Mouse (Mus musculus): Measurements from ENCODE around the gene Map3k13. TPM values are rescaled to one million over a fixed set of nuclear protein-coding genes. Genes with fewer than 3 reads are reported as not detected.
A peak's percentile ranks its signal among the peaks of the same experiment; 100 is the strongest.

The Map3k13 gene
- polyA plus RNA-seq (2012; fragmentation: generic; extraction: Trizol): 0.12 TPM
- long read RNA-seq, experiment 1, partial matches to known transcripts: 0 of 5 reads
- long read RNA-seq, experiment 1, other reads (novel, unspliced or antisense): 5 of 5 reads
- long read RNA-seq, experiment 2: 0 reads

- H3K79me3 ChIP-seq (ENCODE audit: low read depth): no peaks in the 10 kb centered on the region
- no peaks in the 10 kb centered on the region for H3K27me3 ChIP-seq (ENCODE audit: control insufficient read depth, insufficient read depth, insufficient read length)
- peaks cover under 1% of the 10 kb centered on the region for H3K36me3 ChIP-seq (ENCODE audit: control insufficient read depth, insufficient read depth)
- H3ac ChIP-seq (ENCODE audit: control insufficient read depth, insufficient read length, low read depth): peak within 1 kb of the TSS; percentile 76
- TF ChIP-seq MAX (IDR thresholded peaks at IDR 0.05) (peak; percentile 32), MYOG (IDR thresholded peaks at IDR 0.05; ENCODE audit: control insufficient read depth, extremely low read depth, insufficient read length) (no peak)
- no peaks in the 10 kb centered on the region for H3K79me2 ChIP-seq (ENCODE audit: control insufficient read depth, insufficient read depth)
- H3K4me3 ChIP-seq (ENCODE audit: insufficient read depth, poor library complexity, severe bottlenecking): peak within 1 kb of the TSS; percentile 76
These were observed at the start of gene Map3k13 for GRCm38 (mm10) chr16:21793875-21794696. TSS of gene Map3k13 (plus strand) at chr16:21794346.

GRCm38 (mm10) chr16:21758447-21758846 is 35.7 kb upstream of the Map3k13 start:
- Histone ChIP-seq H3ac (ENCODE audit: control insufficient read depth, insufficient read length, low read depth) (no peak overlapping the region), H3K79me2 (ENCODE audit: control insufficient read depth, insufficient read depth) (no peaks in the 10 kb centered on the region), H3K27me3 (ENCODE audit: control insufficient read depth, insufficient read depth, insufficient read length) (no peaks in the 10 kb centered on the region), H3K36me3 (ENCODE audit: control insufficient read depth, insufficient read depth) (no peaks in the 10 kb centered on the region), H3K79me3 (ENCODE audit: low read depth) (no peaks in the 10 kb centered on the region), H3K4me3 (ENCODE audit: insufficient read depth, poor library complexity, severe bottlenecking) (no peak overlapping the region)
- no peak for TF ChIP-seq MYOG (IDR thresholded peaks at IDR 0.05; ENCODE audit: control insufficient read depth, extremely low read depth, insufficient read length)
- TF ChIP-seq CEBPB (IDR thresholded peaks at IDR 0.05; ENCODE audit: low read depth): no peak
- no peak for TF ChIP-seq MYOD1 (IDR thresholded peaks at IDR 0.05; ENCODE audit: control insufficient read depth, insufficient read length, low read depth)
- no peak for TF ChIP-seq USF1 (IDR thresholded peaks at IDR 0.05; ENCODE audit: low read depth)
- TF ChIP-seq CTCF (IDR thresholded peaks at IDR 0.05; ENCODE audit: control insufficient read depth, insufficient read depth, insufficient read length): no peak
- no peak for TF ChIP-seq FOSL1 (IDR thresholded peaks at IDR 0.05; ENCODE audit: insufficient read depth, low read length, poor library complexity, severe bottlenecking)
- TF ChIP-seq MAX (IDR thresholded peaks at IDR 0.05): no peak

GRCm38 (mm10) chr16:21768255-21768654 is 25.9 kb upstream of the Map3k13 start:
- Histone ChIP-seq H3K27me3 (ENCODE audit: control insufficient read depth, insufficient read depth, insufficient read length) (peaks cover 13% of the 10 kb centered on the region), H3K36me3 (ENCODE audit: control insufficient read depth, insufficient read depth) (no peaks in the 10 kb centered on the region), H3K79me3 (ENCODE audit: low read depth) (no peaks in the 10 kb centered on the region), H3K79me2 (ENCODE audit: control insufficient read depth, insufficient read depth) (no peaks in the 10 kb centered on the region), H3ac (ENCODE audit: control insufficient read depth, insufficient read length, low read depth) (no peak overlapping the region), H3K4me3 (ENCODE audit: insufficient read depth, poor library complexity, severe bottlenecking) (no peak overlapping the region)
- TF ChIP-seq MAX (IDR thresholded peaks at IDR 0.05) (no peak), USF1 (IDR thresholded peaks at IDR 0.05; ENCODE audit: low read depth) (no peak), MYOD1 (IDR thresholded peaks at IDR 0.05; ENCODE audit: control insufficient read depth, insufficient read length, low read depth) (no peak), FOSL1 (IDR thresholded peaks at IDR 0.05; ENCODE audit: insufficient read depth, low read length, poor library complexity, severe bottlenecking) (no peak), CEBPB (IDR thresholded peaks at IDR 0.05; ENCODE audit: low read depth) (no peak), CTCF (IDR thresholded peaks at IDR 0.05; ENCODE audit: control insufficient read depth, insufficient read depth, insufficient read length) (no peak), MYOG (IDR thresholded peaks at IDR 0.05; ENCODE audit: control insufficient read depth, extremely low read depth, insufficient read length) (no peak)

- Histone ChIP-seq H3K79me3 (ENCODE audit: low read depth) (no peaks in the 10 kb centered on the region), H3K27me3 (ENCODE audit: control insufficient read depth, insufficient read depth, insufficient read length) (peaks cover 17% of the 10 kb centered on the region), H3K36me3 (ENCODE audit: control insufficient read depth, insufficient read depth) (no peaks in the 10 kb centered on the region), H3K79me2 (ENCODE audit: control insufficient read depth, insufficient read depth) (no peaks in the 10 kb centered on the region), H3K4me3 (ENCODE audit: insufficient read depth, poor library complexity, severe bottlenecking) (no peak overlapping the region), H3ac (ENCODE audit: control insufficient read depth, insufficient read length, low read depth) (no peak overlapping the region)
- no peak for TF ChIP-seq MYOG (IDR thresholded peaks at IDR 0.05; ENCODE audit: control insufficient read depth, extremely low read depth, insufficient read length)
- no peak for TF ChIP-seq MAX (IDR thresholded peaks at IDR 0.05)
- no peak for TF ChIP-seq USF1 (IDR thresholded peaks at IDR 0.05; ENCODE audit: low read depth)
- no peak for TF ChIP-seq FOSL1 (IDR thresholded peaks at IDR 0.05; ENCODE audit: insufficient read depth, low read length, poor library complexity, severe bottlenecking)
- no peak for TF ChIP-seq CEBPB (IDR thresholded peaks at IDR 0.05; ENCODE audit: low read depth)
These were observed 24.5 kb upstream of the Map3k13 start for GRCm38 (mm10) chr16:21769667-21770066.

- Histone ChIP-seq H3K79me2 (ENCODE audit: control insufficient read depth, insufficient read depth) (no peaks in the 10 kb centered on the region), H3ac (ENCODE audit: control insufficient read depth, insufficient read length, low read depth) (no peak overlapping the region), H3K27me3 (ENCODE audit: control insufficient read depth, insufficient read depth, insufficient read length) (peaks cover 11% of the 10 kb centered on the region), H3K4me3 (ENCODE audit: insufficient read depth, poor library complexity, severe bottlenecking) (no peak overlapping the region), H3K79me3 (ENCODE audit: low read depth) (no peaks in the 10 kb centered on the region), H3K36me3 (ENCODE audit: control insufficient read depth, insufficient read depth) (no peaks in the 10 kb centered on the region)
- TF ChIP-seq FOSL1 (IDR thresholded peaks at IDR 0.05; ENCODE audit: insufficient read depth, low read length, poor library complexity, severe bottlenecking) (no peak), MAX (IDR thresholded peaks at IDR 0.05) (no peak), CEBPB (IDR thresholded peaks at IDR 0.05; ENCODE audit: low read depth) (no peak), CTCF (IDR thresholded peaks at IDR 0.05; ENCODE audit: control insufficient read depth, insufficient read depth, insufficient read length) (no peak), MYOD1 (IDR thresholded peaks at IDR 0.05; ENCODE audit: control insufficient read depth, insufficient read length, low read depth) (no peak), USF1 (IDR thresholded peaks at IDR 0.05; ENCODE audit: low read depth) (no peak), MYOG (IDR thresholded peaks at IDR 0.05; ENCODE audit: control insufficient read depth, extremely low read depth, insufficient read length) (no peak)
These were observed 19.4 kb upstream of the Map3k13 start for GRCm38 (mm10) chr16:21774725-21775124.
